Mouse (Mus musculus): ENCODE measurements around the gene Alox12e.

GRCm38 (mm10) chr11:70324726-70325125, 2.3 kb upstream of the Alox12e start:
- TF ChIP-seq CTCF (IDR thresholded peaks at IDR 0.05; ENCODE audit: extremely low read depth, insufficient read depth, low read length) (no peak), POLR2A (IDR thresholded peaks at IDR 0.05; ENCODE audit: extremely low read depth, insufficient read depth, low read length) (no peak)
